ENCODE assay signal across 13 mouse cellular contexts in genomic region chr9:90226742-90227096, GRCm38 (mm10). TPM values are rescaled to one million over a fixed set of nuclear protein-coding genes. Genes with fewer than 3 reads are reported as not detected.
DNase-seq lines count a peak whose midpoint lies in the region; ATAC-seq and TF ChIP-seq lines count a peak whose summit lies in the region.
"Had no signal": no experiment of that assay in that cellular context is flagged by ENCODE, and none has a peak within 500 bp of the region (broad histone marks: within the 10 kb centered on the region; RNA-seq: fewer than 3 reads in every experiment).

No protein-coding gene starts in this region.

- intact Hi-C loops in heart, postnatal 25 days (cut with DNase I) = loop anchor here (1.0 to 5.0 kb wide), 2 partner anchors 20 to 46 kb away; partner anchors contain the start of gene Tbc1d2b

- no peak for DNase-seq in heart, postnatal 0 days (ENCODE audit: low spot score)
- no peak for DNase-seq in heart, postnatal 25 days (ENCODE audit: low spot score)
- no peak for DNase-seq in lung, embryonic 14.5 days
- DNase-seq in lung, adult 18-20 months = no peak
- DNase-seq in cerebellum, postnatal 14 days = no peak
- no peak for DNase-seq in thymus, postnatal 4 days
- DNase-seq: cerebellum, postnatal 10 days; right cerebral cortex, postnatal 14 days; thymus, postnatal 36 days had no signal

- 25% methylated on average over 2 of the region's 2 CpGs for WGBS in heart, postnatal 0 days
- WGBS in lung, embryonic 14.5 days = 81% methylated on average over 2 of the region's 2 CpGs

- no peak overlapping the region for H3K9ac ChIP-seq in heart, postnatal 0 days (replicated peaks; ENCODE audit: low read depth, low read length)
- no peak overlapping the region for H3K9ac ChIP-seq in lung, embryonic 14.5 days
- H3K9ac ChIP-seq: embryonic facial prominence, embryonic 12.5 days; forebrain, embryonic 13.5 days had no signal

- no peak for TF ChIP-seq CTCF in heart, postnatal 0 days (IDR thresholded peaks at IDR 0.05; ENCODE audit: low read depth)
- no peak for TF ChIP-seq CTCF in lung, embryonic 14.5 days (IDR thresholded peaks at IDR 0.05; ENCODE audit: low read depth)

- H3K27ac ChIP-seq in heart, postnatal 0 days (ENCODE audit: low read depth) = 0 out of 2 replicates have a peak overlapping the region, but pooled peaks have one; percentile 69
- no peak overlapping the region for H3K27ac ChIP-seq in lung, embryonic 14.5 days (ENCODE audit: low read depth)
- peak overlapping the region; percentile 80 for H3K27ac ChIP-seq in brown adipose tissue, adult 24 weeks (replicated peaks; ENCODE audit: low read depth, low read length)
- H3K27ac ChIP-seq: embryonic facial prominence, embryonic 12.5 days; forebrain, embryonic 13.5 days had no signal

- H3K27me3 ChIP-seq in heart, postnatal 0 days (ENCODE audit: control insufficient read depth, insufficient read depth, low read length) = no peaks in the 10 kb centered on the region
- no peaks in the 10 kb centered on the region for H3K27me3 ChIP-seq in lung, embryonic 14.5 days (ENCODE audit: insufficient read depth, low read length)
- H3K27me3 ChIP-seq: embryonic facial prominence, embryonic 12.5 days; forebrain, embryonic 13.5 days had no signal

- peak; percentile 57 for ATAC-seq in heart, postnatal 0 days (ENCODE audit: insufficient read depth, low read depth)
- peak; percentile 43; the same call in 1 of the 2 replicates for ATAC-seq in lung, embryonic 14.5 days (ENCODE audit: insufficient read depth)
- peak; percentile 27; the same call in 1 of the 2 replicates for ATAC-seq in megakaryocyte-erythroid progenitor cell, adult 5-6 weeks (replicated peaks; ENCODE audit: low FRiP score, low TSS enrichment, poor library complexity, severe bottlenecking)
- ATAC-seq: forebrain, embryonic 13.5 days had no signal

- peaks cover 22% of the 10 kb centered on the region for H3K4me1 ChIP-seq in heart, postnatal 0 days (ENCODE audit: control insufficient read depth, insufficient read depth)
- no peaks in the 10 kb centered on the region for H3K4me1 ChIP-seq in lung, embryonic 14.5 days (ENCODE audit: insufficient read depth)
- H3K4me1 ChIP-seq in brown adipose tissue, adult 24 weeks (ENCODE audit: control insufficient read depth, insufficient read depth, insufficient read length, low read length) = 0 out of 2 replicates have a peak, but pooled peaks cover 2% of the 10 kb centered on the region
- H3K4me1 ChIP-seq: embryonic facial prominence, embryonic 12.5 days; forebrain, embryonic 13.5 days had no signal

- H3K4me3 ChIP-seq in heart, postnatal 0 days (ENCODE audit: low read depth, low read length) = no peak overlapping the region
- no peak overlapping the region for H3K4me3 ChIP-seq in lung, embryonic 14.5 days (ENCODE audit: low read depth, low read length)
- H3K4me3 ChIP-seq in brown adipose tissue, adult 24 weeks (ENCODE audit: insufficient read depth, low read depth, low read length) = peak overlapping the region; percentile 20; the same call in 1 of the 2 replicates
- H3K4me3 ChIP-seq: embryonic facial prominence, embryonic 12.5 days; forebrain, embryonic 13.5 days had no signal

- H3K4me2 ChIP-seq in heart, postnatal 0 days (ENCODE audit: low read depth, low read length) = 0 out of 2 replicates have a peak overlapping the region, but pooled peaks have one; percentile 7
- no peak overlapping the region for H3K4me2 ChIP-seq in lung, embryonic 14.5 days
- H3K4me2 ChIP-seq: embryonic facial prominence, embryonic 12.5 days; forebrain, embryonic 13.5 days had no signal

- no peaks in the 10 kb centered on the region for H3K9me3 ChIP-seq in heart, postnatal 0 days (replicated peaks; ENCODE audit: control insufficient read depth, low read length)
- no peaks in the 10 kb centered on the region for H3K9me3 ChIP-seq in lung, embryonic 14.5 days (ENCODE audit: low read depth, low read length)
- H3K9me3 ChIP-seq: embryonic facial prominence, embryonic 12.5 days; forebrain, embryonic 13.5 days had no signal

- TF ChIP-seq EP300 in heart, postnatal 0 days (IDR thresholded peaks at IDR 0.05; ENCODE audit: low read depth) = no peak

- H3K36me3 ChIP-seq in heart, postnatal 0 days (replicated peaks; ENCODE audit: control insufficient read depth, insufficient read depth, low read length) = peaks cover 31% of the 10 kb centered on the region
- H3K36me3 ChIP-seq in lung, embryonic 14.5 days (ENCODE audit: insufficient read depth) = peaks cover 54% of the 10 kb centered on the region

RNA-seq across cellular contexts. Expression of gene Tbc1d2b, which starts 43.9 kb away (rescaled TPM):
- 11.6 and 24.7 TPM in 2 replicates for total RNA-seq in heart, postnatal 0 days (2014; rRNA removed; ENCODE audit: low replicate concordance)
- 2.9 and 3.2 TPM in 2 replicates for polyA plus RNA-seq in heart, postnatal 0 days (2015; fragmentation: Nextera tagmentation; extraction: Ambion mirVana)
- 10 to 100 TPM; 10.4 to 13.5 TPM for total RNA-seq in heart, postnatal 25 days (2021)
- polyA plus RNA-seq in lung, embryonic 14.5 days (2014; fragmentation: Nextera tagmentation; extraction: Ambion mirVana) = 29.9 and 30.7 TPM in 2 replicates
- 7.7 and 8.1 TPM in 2 replicates for polyA plus RNA-seq in brown adipose tissue, adult 24 weeks (2012; ENCODE audit: insufficient read depth, insufficient read length, missing spikeins)
- 53.8 and 66.1 TPM in 2 replicates for total RNA-seq in megakaryocyte-erythroid progenitor cell, adult 5-6 weeks (2014; fragmentation: Nextera tagmentation)
- total RNA-seq in megakaryocyte-erythroid progenitor cell, adult 5-6 weeks (2017) = 31.2 and 33.1 TPM in 2 replicates
